Mouse (Mus musculus) thymus, postnatal 36 days (tissue): ENCODE data around the gene Tmem26.

Experiments
- DNase-seq, 2 experiments: peaks; one replicate each; pipeline ENCODE4 v3.0.0; 2022; ENCODE audit warnings: mixed read lengths in 2 of 2

Tmem26 gene

GRCm38 (mm10) chr10:68759238-68759637, 35.8 kb downstream of the Tmem26 start:
- DNase-seq: peak; percentile 5 to 6

- no peak for DNase-seq
Measured at GRCm38 (mm10) chr10:68759789-68760188, 36.3 kb downstream of the Tmem26 start.

- no peak for DNase-seq
Measured at GRCm38 (mm10) chr10:68781067-68781868, 57.8 kb downstream of the Tmem26 start.

GRCm38 (mm10) chr10:68782724-68783123, 59.3 kb downstream of the Tmem26 start:
- no peak for DNase-seq

GRCm38 (mm10) chr10:68783856-68784255, 60.4 kb downstream of the Tmem26 start:
- no peak for DNase-seq

- DNase-seq: no peak
Measured at GRCm38 (mm10) chr10:68784463-68784862, 61.0 kb downstream of the Tmem26 start.

GRCm38 (mm10) chr10:68795466-68795865, 72.0 kb downstream of the Tmem26 start:
- DNase-seq: peak in 1 of 2 experiments; percentile 1

- no peak for DNase-seq
Measured at GRCm38 (mm10) chr10:68799883-68800282, 76.4 kb downstream of the Tmem26 start.

GRCm38 (mm10) chr10:68800339-68800738, 76.9 kb downstream of the Tmem26 start:
- no peak for DNase-seq

- no peak for DNase-seq
Measured at GRCm38 (mm10) chr10:68806328-68806727, 82.9 kb downstream of the Tmem26 start.

- no peak for DNase-seq
Measured at GRCm38 (mm10) chr10:68810958-68811357, 87.5 kb downstream of the Tmem26 start.

- DNase-seq: no peak
Measured at GRCm38 (mm10) chr10:68812699-68813098, 89.3 kb downstream of the Tmem26 start.

- DNase-seq: no peak
Measured at GRCm38 (mm10) chr10:68817281-68817680, 93.8 kb downstream of the Tmem26 start.

GRCm38 (mm10) chr10:68818065-68818759, 94.8 kb downstream of the Tmem26 start:
- DNase-seq: no peak

- DNase-seq: no peak
Measured at GRCm38 (mm10) chr10:68824519-68824918, 101.1 kb downstream of the Tmem26 start.
